Mouse (Mus musculus) liver, adult 2 months (tissue): Measurements from ENCODE around the gene Fgfr2. TPM values are rescaled to one million over a fixed set of nuclear protein-coding genes. Genes with fewer than 3 reads are reported as not detected.

Experiments used
- DNase-seq: peaks from one replicate; pipeline ENCODE4 v3.0.0-alpha.2; 2011; ENCODE audit warnings: low read depth, low spot score; ENCODE audit errors: extremely low read depth
- H3K27ac ChIP-seq: fragments of 200-500 bp; replicated peaks from 2 replicates; pipeline ENCODE4 v1.5.1; 2012; ENCODE audit warnings: low read depth, mild to moderate bottlenecking, control low read depth, inconsistent platforms, low read length; ENCODE audit not compliant: insufficient read depth
- H3K27me3 ChIP-seq: fragments of 200-500 bp; 2 replicates; pipeline ENCODE4 v1.6.1; 2012; ENCODE audit warnings: mild to moderate bottlenecking, moderate library complexity, low read length, inconsistent platforms; ENCODE audit not compliant: control insufficient read depth, insufficient read depth
- H3K36me3 ChIP-seq: fragments of 200-500 bp; 2 replicates; pipeline ENCODE4 v1.6.1; 2012; ENCODE audit warnings: low read length, inconsistent platforms; ENCODE audit not compliant: control insufficient read depth, insufficient read depth
- H3K4me1 ChIP-seq: fragments of 200-500 bp; 2 replicates; pipeline ENCODE4 v1.6.1; 2011; ENCODE audit warnings: low read length; ENCODE audit not compliant: control insufficient read depth, insufficient read depth
- H3K4me3 ChIP-seq: fragments of 200-500 bp; 2 replicates; pipeline ENCODE4 v1.5.1; 2011; ENCODE audit warnings: low read depth, mild to moderate bottlenecking, control low read depth, low read length, moderate library complexity; ENCODE audit not compliant: insufficient read depth
- H3K79me2 ChIP-seq: fragments of 200-500 bp; 2 replicates; pipeline ENCODE4 v1.6.1; 2012; ENCODE audit warnings: inconsistent platforms, mild to moderate bottlenecking, low read length, moderate library complexity; ENCODE audit not compliant: control insufficient read depth, insufficient read depth
- H3K9ac ChIP-seq: fragments of 200-500 bp; 2 replicates; pipeline ENCODE4 v1.6.1; 2012; ENCODE audit warnings: low read depth, mild to moderate bottlenecking, control low read depth, inconsistent platforms, low read length
- CTCF ChIP-seq: fragments of 200-500 bp; IDR thresholded peaks from 2 replicates; pipeline ENCODE4 v1.5.1; 2011; ENCODE audit warnings: low read depth, low read length, control low read depth
- POLR2A ChIP-seq: fragments of 200-500 bp; IDR thresholded peaks from 2 replicates; pipeline ENCODE4 v1.6.1; 2011; ENCODE audit warnings: low read length, control low read depth; ENCODE audit not compliant: insufficient read depth; ENCODE audit errors: extremely low read depth
- WGBS: fragments of 180-500 bp; shearing (Covaris S2); methylation state at CpG from one replicate; pipeline ENCODE4 v1.1.7; 2018; 5-methylcytosine and 5-hydroxymethylcytosine counted together
- polyA plus RNA-seq: library from polyadenylated mRNA; depleted of rRNA; stranded (reverse); fragments of >200 nt; gene quantifications from 2 replicates; pipeline ENCODE4 v1.2.3, GENCODE M21; 2012
- total RNA-seq: library from RNA; depleted of rRNA; stranded (reverse); fragments of >200 nt; gene quantifications from 2 replicates; pipeline ENCODE4 v1.2.3, GENCODE M21; 2014

Fgfr2 gene
- total and polyA plus RNA-seq, 2 experiments: 16.7 to 35.2 TPM

DNA sequence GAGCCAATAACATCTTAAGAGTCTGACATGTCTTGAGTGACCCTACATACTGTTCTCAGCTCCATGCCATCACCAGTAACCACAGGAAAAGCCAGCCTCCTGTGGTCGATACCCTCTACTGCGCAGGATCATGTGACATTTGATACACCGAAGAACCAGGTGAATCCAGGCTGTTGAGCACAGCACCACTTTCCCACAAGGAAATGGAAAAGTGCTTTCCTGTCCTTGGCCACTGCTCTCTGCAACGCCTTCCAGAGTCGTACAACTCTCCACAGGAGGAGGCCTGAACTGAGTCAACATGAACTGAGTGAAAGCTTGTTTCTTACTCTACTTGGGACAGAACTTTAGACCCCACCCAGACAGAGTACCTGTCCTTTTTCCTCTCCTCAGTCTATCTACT lies 321.6 kb downstream of the Fgfr2 start:
- peaks cover 29% of the 10 kb centered on the region for H3K4me1 ChIP-seq

DNA sequence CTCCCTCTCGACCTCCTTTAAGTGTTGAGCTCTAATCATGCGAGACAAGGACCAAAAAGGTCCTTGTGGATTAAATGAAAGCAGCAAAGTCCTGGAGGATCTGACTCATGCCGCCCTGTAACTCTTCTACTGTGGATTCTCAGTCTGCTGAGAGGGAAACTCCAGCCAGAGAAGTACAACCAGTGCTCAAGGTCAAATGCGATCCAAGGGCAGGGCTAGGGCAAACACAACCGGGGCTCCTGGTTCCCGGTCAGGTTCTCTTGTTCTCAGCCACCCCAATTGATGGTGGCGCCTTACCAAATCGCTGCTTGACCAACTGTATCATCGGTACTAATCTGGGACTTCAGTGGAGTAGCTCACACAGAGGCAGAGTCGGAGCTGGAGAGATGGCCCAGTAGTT lies 322.3 kb downstream of the Fgfr2 start:
- TF ChIP-seq CTCF: no peak
- no peak for DNase-seq

More for the DNA sequence above, 321.6 kb downstream of the Fgfr2 start:
- TF ChIP-seq POLR2A (no peak), CTCF (no peak)
- H3K27me3 ChIP-seq: no peaks in the 10 kb centered on the region
- WGBS: 84% methylated on average over 5 of the region's 5 CpGs
- DNase-seq: no peak
- H3K9ac ChIP-seq: no peak overlapping the region
- H3K27ac ChIP-seq: no peak overlapping the region
- H3K36me3 ChIP-seq: no peaks in the 10 kb centered on the region
- no peak overlapping the region for H3K4me3 ChIP-seq
- peaks cover 37% of the 10 kb centered on the region for H3K79me2 ChIP-seq

DNA sequence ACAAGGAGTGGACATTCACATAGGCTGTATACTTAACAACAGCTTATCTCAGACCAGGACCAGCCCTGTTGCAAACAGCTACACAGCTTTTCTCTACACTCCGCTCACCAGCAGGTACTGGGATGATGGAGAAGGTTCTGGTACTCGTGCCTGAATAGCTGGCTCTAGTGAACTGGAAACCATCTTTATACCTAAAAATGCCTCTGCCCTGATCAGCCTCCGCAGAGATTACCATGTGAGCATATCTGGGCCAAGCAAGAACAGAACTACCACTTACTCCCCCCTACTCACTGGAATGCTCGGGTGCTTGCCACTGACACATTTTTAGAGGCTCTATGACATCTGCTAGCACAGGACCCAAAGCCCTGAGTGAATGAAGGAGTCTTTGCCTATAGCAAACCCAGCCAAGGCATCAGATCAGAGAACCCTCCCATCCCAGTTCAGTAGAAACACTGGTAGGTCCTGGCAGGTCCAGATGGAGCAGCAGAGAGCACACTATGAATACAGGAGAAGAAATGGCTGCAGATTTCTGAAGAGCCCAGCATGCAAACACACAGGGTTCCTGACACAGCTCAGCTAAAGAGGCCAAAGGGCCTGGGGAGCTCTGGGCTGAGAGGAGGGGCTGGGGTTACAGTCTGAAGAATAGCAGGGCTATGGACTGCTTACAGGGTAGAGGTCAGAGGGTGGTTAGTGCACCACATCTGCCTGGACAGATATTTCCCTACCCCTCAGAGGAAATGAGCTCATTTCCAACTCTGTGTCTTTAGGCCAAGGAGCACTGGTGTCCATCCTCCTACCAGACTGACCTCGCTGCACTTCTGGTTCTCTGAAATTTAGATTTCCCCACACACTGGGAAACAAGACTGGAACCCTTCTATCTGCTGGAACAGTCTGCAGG lies 323.8 kb downstream of the Fgfr2 start:
- DNase-seq: no peak
- peaks cover 23% of the 10 kb centered on the region for H3K4me1 ChIP-seq
- WGBS: 87% methylated on average over 5 of the region's 5 CpGs
- no peak overlapping the region for H3K9ac ChIP-seq
- H3K27me3 ChIP-seq: no peaks in the 10 kb centered on the region
- peak overlapping the region; percentile 36 for H3K27ac ChIP-seq
- H3K4me3 ChIP-seq: no peak overlapping the region
- no peaks in the 10 kb centered on the region for H3K36me3 ChIP-seq
- TF ChIP-seq POLR2A: no peak
- no peak for TF ChIP-seq CTCF
- H3K79me2 ChIP-seq: peaks cover 28% of the 10 kb centered on the region

More for the DNA sequence above, 322.3 kb downstream of the Fgfr2 start:
- Histone ChIP-seq H3K36me3 (no peaks in the 10 kb centered on the region), H3K4me1 (peaks cover 29% of the 10 kb centered on the region), H3K9ac (no peak overlapping the region), H3K27me3 (no peaks in the 10 kb centered on the region), H3K79me2 (peaks cover 37% of the 10 kb centered on the region), H3K27ac (no peak overlapping the region), H3K4me3 (no peak overlapping the region)
- 70% methylated on average over 10 of the region's 10 CpGs for WGBS

DNA sequence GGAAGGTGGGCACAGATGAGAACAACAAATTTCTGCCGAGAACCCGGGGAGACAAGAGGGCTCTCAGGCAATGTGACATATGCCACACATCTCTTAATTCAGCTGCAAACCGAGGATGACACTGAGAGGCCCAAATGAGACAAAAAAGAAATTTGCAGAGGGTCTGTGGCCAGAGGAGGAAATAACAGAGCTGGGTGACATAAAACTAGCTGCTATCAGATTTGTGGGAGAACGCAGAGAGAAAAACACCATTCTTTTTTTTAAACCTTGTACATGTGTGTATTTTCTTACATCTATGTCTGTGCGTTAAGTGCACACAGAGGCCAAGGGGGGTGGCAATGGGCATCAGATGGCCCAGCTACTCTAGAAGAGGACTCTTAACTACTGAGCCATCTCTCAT lies 328.0 kb downstream of the Fgfr2 start:
- DNase-seq: no peak
- Histone ChIP-seq H3K79me2 (peaks cover 35% of the 10 kb centered on the region), H3K27ac (no peak overlapping the region), H3K4me3 (no peak overlapping the region), H3K4me1 (peaks cover 9% of the 10 kb centered on the region), H3K27me3 (no peaks in the 10 kb centered on the region), H3K9ac (no peak overlapping the region), H3K36me3 (no peaks in the 10 kb centered on the region)
- 93% methylated on average over 5 of the region's 5 CpGs for WGBS
- TF ChIP-seq POLR2A (no peak), CTCF (no peak)

DNA sequence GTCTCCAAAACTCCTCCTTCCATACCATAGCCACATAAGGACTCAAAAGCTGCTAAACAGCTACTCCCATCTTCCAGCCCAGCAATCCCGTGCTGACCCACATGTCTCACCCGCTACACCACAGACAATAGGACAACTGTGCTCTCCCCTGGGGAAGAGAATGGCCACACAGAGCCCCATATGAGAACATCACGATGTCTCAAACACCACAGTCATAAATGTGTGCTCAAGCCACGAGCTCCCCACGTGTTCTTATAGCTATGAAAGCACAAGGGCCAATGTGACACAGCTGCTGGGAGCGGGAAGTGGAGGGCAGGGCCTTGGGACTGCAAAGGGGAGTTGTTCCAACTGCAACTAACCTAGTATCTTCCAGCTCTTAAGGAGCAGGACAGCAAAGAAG lies 329.7 kb downstream of the Fgfr2 start:
- 72% methylated on average over 6 of the region's 6 CpGs for whole genome bisulfite sequencing
- H3K27ac ChIP-seq: no peak overlapping the region
- TF ChIP-seq CTCF (no peak), POLR2A (no peak)

More for the DNA sequence above, 329.7 kb downstream of the Fgfr2 start:
- no peak overlapping the region for H3K9ac ChIP-seq
- H3K4me3 ChIP-seq: no peak overlapping the region
- peaks cover 38% of the 10 kb centered on the region for H3K79me2 ChIP-seq
- no peak for DNase-seq
- H3K27me3 ChIP-seq: no peaks in the 10 kb centered on the region
- no peaks in the 10 kb centered on the region for H3K36me3 ChIP-seq
- H3K4me1 ChIP-seq: 0 out of 2 replicates have a peak, but pooled peaks cover 2% of the 10 kb centered on the region
